Comparison of ENCODE assay signal across 15 mouse cellular contexts in genomic region chr2:72415416-72415815, GRCm38 (mm10).
DNase-seq lines count a peak whose midpoint lies in the region; ATAC-seq and TF ChIP-seq lines count a peak whose summit lies in the region.
"Had no signal": no experiment of that assay in that cellular context is flagged by ENCODE, and none has a peak within 500 bp of the region (broad histone marks: within the 10 kb centered on the region; RNA-seq: fewer than 3 reads in every experiment).

No protein-coding gene starts in this region.

- H3K4me1 ChIP-seq in kidney, adult 2 months (ENCODE audit: control insufficient read depth, insufficient read depth, low read length): no peaks in the 10 kb centered on the region
- H3K4me1 ChIP-seq in testis, adult 2 months (ENCODE audit: control insufficient read depth, insufficient read depth, low read length): no peaks in the 10 kb centered on the region
- peaks cover 12% of the 10 kb centered on the region for H3K4me1 ChIP-seq in bone marrow macrophage, adult 2 months (ENCODE audit: control insufficient read depth, insufficient read depth, low read length)
- H3K4me1 ChIP-seq: neural tube, embryonic 15.5 days had no signal

- no peak overlapping the region for H3K4me3 ChIP-seq in kidney, adult 2 months (ENCODE audit: insufficient read depth, low read depth, low read length)
- H3K4me3 ChIP-seq in testis, adult 2 months (ENCODE audit: control insufficient read depth, low read depth, low read length): no peak overlapping the region
- no peak overlapping the region for H3K4me3 ChIP-seq in bone marrow macrophage, adult 2 months (ENCODE audit: insufficient read depth, low read length)
- H3K4me3 ChIP-seq: embryonic facial prominence, embryonic 15.5 days; neural tube, embryonic 15.5 days had no signal

- intact Hi-C loops in left cerebral cortex, postnatal 14 days (cut with DNase I): no loop called here

- no peak overlapping the region for H3K27ac ChIP-seq in kidney, adult 2 months (ENCODE audit: insufficient read depth, low read depth, low read length)
- no peak overlapping the region for H3K27ac ChIP-seq in testis, adult 2 months (ENCODE audit: control insufficient read depth, insufficient read depth, low read depth, low read length)
- H3K27ac ChIP-seq in bone marrow macrophage, adult 2 months (ENCODE audit: insufficient read depth, low read depth, low read length): no peak overlapping the region
- H3K27ac ChIP-seq: embryonic facial prominence, embryonic 15.5 days; neural tube, embryonic 15.5 days had no signal

- H3K36me3 ChIP-seq in kidney, adult 2 months (ENCODE audit: control insufficient read depth, insufficient read depth, low read length): no peaks in the 10 kb centered on the region
- no peaks in the 10 kb centered on the region for H3K36me3 ChIP-seq in testis, adult 2 months (ENCODE audit: control insufficient read depth, insufficient read depth, low read length)
- H3K36me3 ChIP-seq: neural tube, embryonic 15.5 days had no signal

- no peak for ATAC-seq in cerebellum, adult (ENCODE audit: insufficient number of reproducible peaks, low FRiP score, low TSS enrichment)
- ATAC-seq: activated CD4-positive, CD25-positive, alpha-beta regulatory T cell, adult 4 months; forebrain, embryonic 14.5 days had no signal

- no peak for DNase-seq in kidney, adult 2 months
- no peak for DNase-seq in kidney, adult 18-20 months
- no peak for DNase-seq in testis, postnatal 14 days (ENCODE audit: low spot score)
- DNase-seq in thymus, postnatal 4 days: peak; percentile 81
- no peak for DNase-seq in left cerebral cortex, postnatal 14 days (ENCODE audit: low spot score in 2 of 2)
- DNase-seq: heart, postnatal 10 days; kidney, postnatal 25 days; right cerebral cortex, adult 18-20 months had no signal

- no peak for TF ChIP-seq POLR2A in kidney, adult 2 months (IDR thresholded peaks at IDR 0.05; ENCODE audit: low read depth, low read length)
- no peak for TF ChIP-seq POLR2A in testis, adult 2 months (IDR thresholded peaks at IDR 0.05; ENCODE audit: control insufficient read depth, low read depth, low read length)
- TF ChIP-seq POLR2A in bone marrow macrophage, adult 2 months (IDR thresholded peaks at IDR 0.05; ENCODE audit: borderline replicate concordance, low read depth, low read length): no peak

- TF ChIP-seq CTCF in kidney, adult 2 months (conservative IDR thresholded peaks at IDR 0.05; ENCODE audit: insufficient read depth, insufficient read length, low read depth, low read length): 0 out of 2 replicates have a peak, but pooled peaks have one; percentile 17
- TF ChIP-seq CTCF in testis, adult 2 months (IDR thresholded peaks at IDR 0.05; ENCODE audit: control insufficient read depth, insufficient read depth, insufficient replicate concordance, low read depth, low read length): 0 out of 2 replicates have a peak, but pooled peaks have one; percentile 13
- TF ChIP-seq CTCF in bone marrow macrophage, adult 2 months (IDR thresholded peaks at IDR 0.05; ENCODE audit: low read depth, low read length): peak; percentile 15; the same call in 1 of the 2 replicates

- no peaks in the 10 kb centered on the region for H3K27me3 ChIP-seq in kidney, adult 2 months (replicated peaks; ENCODE audit: control insufficient read depth, insufficient read depth, low read length)
- no peaks in the 10 kb centered on the region for H3K27me3 ChIP-seq in testis, adult 2 months (ENCODE audit: control insufficient read depth, insufficient read depth, low read length)
- H3K27me3 ChIP-seq: embryonic facial prominence, embryonic 15.5 days; neural tube, embryonic 15.5 days had no signal

- 97% methylated on average over 5 of the region's 5 CpGs for WGBS in kidney, adult 2 months
